In the genomic region with DNA sequence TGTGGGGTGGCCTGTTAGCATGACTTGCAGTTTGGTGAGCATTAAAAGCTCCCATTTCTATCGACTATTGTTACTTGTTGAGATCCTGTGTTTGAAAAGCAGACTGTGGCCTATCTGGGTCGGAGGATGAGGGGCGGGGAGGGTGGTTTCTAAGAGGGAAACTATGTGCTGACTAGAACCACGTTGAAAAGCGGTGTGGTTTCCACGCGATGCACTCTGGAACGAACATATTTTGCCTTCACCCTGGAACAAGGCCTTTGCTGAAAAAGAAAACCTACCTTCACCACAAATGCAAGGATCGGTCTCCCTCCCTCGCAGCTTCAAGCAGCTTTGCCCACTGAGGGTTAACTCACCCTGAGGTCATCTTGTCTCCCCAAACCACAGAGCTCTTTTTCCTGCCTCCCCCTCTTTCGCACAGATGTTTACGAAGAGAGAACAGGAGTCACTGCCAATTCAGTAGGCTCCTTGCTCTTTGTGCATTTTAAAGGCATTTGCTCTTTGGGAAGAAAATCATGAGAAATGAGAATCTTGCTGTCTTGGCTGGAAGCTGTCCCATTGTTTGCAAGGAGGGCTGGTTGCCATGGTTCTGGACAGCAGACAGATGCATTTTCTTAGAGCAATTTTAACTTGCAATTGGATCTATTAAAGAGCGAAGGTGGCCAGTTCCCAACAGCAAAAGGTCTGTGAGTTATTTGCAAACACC, we compare ENCODE assay signal across 8 mouse cellular contexts.
A peak's percentile ranks its signal among the peaks of the same experiment; 100 is the strongest.
DNase-seq lines count a peak whose midpoint lies in the region; ATAC-seq lines count a peak whose summit lies in the region.

No protein-coding gene starts in this region.

- H3K4me3 ChIP-seq in limb, embryonic 15.5 days, result no peak overlapping the region
- H3K4me3 ChIP-seq in kidney, embryonic 14.5 days (ENCODE audit: low read length), result no peak overlapping the region

- peaks cover 13% of the 10 kb centered on the region for H3K4me1 ChIP-seq in limb, embryonic 15.5 days
- 0 out of 2 replicates have a peak, but pooled peaks cover under 1% of the 10 kb centered on the region for H3K4me1 ChIP-seq in kidney, embryonic 14.5 days (ENCODE audit: control insufficient read depth, insufficient read depth, low read length)

- H3K9ac ChIP-seq in limb, embryonic 15.5 days, result no peak overlapping the region
- H3K9ac ChIP-seq in kidney, embryonic 14.5 days (ENCODE audit: low read depth, low read length), result no peak overlapping the region

- no peaks in the 10 kb centered on the region for H3K27me3 ChIP-seq in limb, embryonic 15.5 days
- H3K27me3 ChIP-seq in kidney, embryonic 14.5 days (ENCODE audit: control insufficient read depth, insufficient read depth, low read length), result no peaks in the 10 kb centered on the region

- no peaks in the 10 kb centered on the region for H3K36me3 ChIP-seq in limb, embryonic 15.5 days
- no peaks in the 10 kb centered on the region for H3K36me3 ChIP-seq in kidney, embryonic 14.5 days (ENCODE audit: control insufficient read depth, insufficient read depth, low read length)

- DNase-seq in kidney, postnatal 10 days, result peak; percentile 21
- DNase-seq in kidney, adult 8-10 months, result no peak
- peak; percentile 67 for DNase-seq in adipocyte (ENCODE audit: low spot score)
- peak; percentile 66 to 68 for DNase-seq in thymus, postnatal 36 days
- no peak for DNase-seq in cerebellum, adult 18-20 months

- peak; percentile 66 to 73 for ATAC-seq in hematopoietic stem cell, adult 5-6 weeks (replicated peaks in 1 of 2; ENCODE audit: insufficient read depth in 1 of 2, low FRiP score in 2 of 2, low TSS enrichment in 1 of 2, low read depth in 1 of 2, poor library complexity in 2 of 2, severe bottlenecking in 2 of 2)
- no peak for ATAC-seq in limb, embryonic 15.5 days (ENCODE audit: insufficient number of reproducible peaks, low FRiP score, low TSS enrichment, low read depth)
- no peak for ATAC-seq in kidney, embryonic 14.5 days (ENCODE audit: low FRiP score, low TSS enrichment)

- peak overlapping the region; percentile 63 for H3K27ac ChIP-seq in limb, embryonic 15.5 days
- no peak overlapping the region for H3K27ac ChIP-seq in kidney, embryonic 14.5 days (ENCODE audit: low read depth, low read length)

- H3K4me2 ChIP-seq in limb, embryonic 15.5 days, result no peak overlapping the region
- no peak overlapping the region for H3K4me2 ChIP-seq in kidney, embryonic 14.5 days (replicated peaks; ENCODE audit: low read depth, low read length)

- WGBS in limb, embryonic 15.5 days, result 38% methylated on average over 13 of the region's 13 CpGs
- WGBS in kidney, embryonic 14.5 days, result 65% methylated on average over 13 of the region's 13 CpGs

- no peaks in the 10 kb centered on the region for H3K9me3 ChIP-seq in limb, embryonic 15.5 days
- no peaks in the 10 kb centered on the region for H3K9me3 ChIP-seq in kidney, embryonic 14.5 days (ENCODE audit: control insufficient read depth, low read length)

Comparison
In these comparisons a context has a peak if more than half of its experiments do, and no peak if none do; other contexts are left out.
1. DNase-seq: peak in kidney, postnatal 10 days (single experiment), adipocyte (single experiment) and thymus, postnatal 36 days (2 of 2); none in kidney, adult 8-10 months (0 of 2) and cerebellum, adult 18-20 months (0 of 2).
2. ATAC-seq: peak in hematopoietic stem cell, adult 5-6 weeks (2 of 2); none in limb, embryonic 15.5 days (single experiment) and kidney, embryonic 14.5 days (single experiment).